Mouse (Mus musculus) subcutaneous adipose tissue, adult 2 months (tissue): ENCODE data around the gene Mrs2. TPM values are rescaled to one million over a fixed set of nuclear protein-coding genes. Genes with fewer than 3 reads are reported as not detected.

Source experiments
- polyA plus RNA-seq: library from polyadenylated mRNA; depleted of rRNA; stranded (reverse); fragments of >200 nt; gene quantifications from 2 replicates; pipeline ENCODE4 v1.2.3, GENCODE M21; 2012; ENCODE audit warnings: low replicate concordance; rRNA removed

Gene Mrs2
- 29.0 and 32.0 TPM in 2 replicates for polyA plus RNA-seq

DNA sequence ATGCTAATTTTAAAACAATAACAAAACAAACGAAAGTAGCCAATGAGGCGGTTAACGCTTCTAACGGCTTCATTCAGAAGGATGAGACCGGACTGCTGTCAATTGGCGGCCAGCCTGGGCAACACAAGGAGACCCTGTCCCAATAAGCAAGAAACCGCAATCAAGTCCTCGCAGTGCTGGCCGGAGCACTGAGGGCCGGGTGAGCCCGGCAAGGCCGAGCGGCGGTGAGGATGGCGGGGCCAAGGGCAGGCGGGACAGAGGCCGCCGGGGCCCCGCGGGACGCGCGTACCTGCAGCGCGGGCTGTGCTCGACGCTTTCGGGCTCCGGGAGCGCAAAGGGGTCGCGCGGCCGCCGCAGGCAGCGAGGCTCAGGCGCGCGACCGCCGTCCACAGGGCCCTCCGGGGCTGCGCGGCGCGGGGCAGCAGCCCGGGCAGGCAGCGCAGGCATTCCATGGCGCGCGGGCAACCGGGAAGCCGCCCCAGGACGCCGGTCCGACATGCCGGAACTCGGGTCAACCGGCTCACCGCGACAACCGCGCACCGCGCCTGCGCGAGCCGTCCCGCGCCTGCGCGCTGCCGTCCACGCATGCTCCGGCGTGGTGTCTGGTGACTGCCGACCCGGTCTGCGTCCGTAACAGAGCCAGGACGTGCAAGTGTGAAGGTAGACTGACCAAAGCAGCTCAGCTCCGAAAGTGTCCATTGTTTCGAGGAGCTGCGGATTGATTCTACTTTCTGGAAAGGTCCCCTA lies at the start of gene Mrs2:
TSS of gene Mrs2 (minus strand) at position 587 of the 747 bp plus-strand sequence.

DNA sequence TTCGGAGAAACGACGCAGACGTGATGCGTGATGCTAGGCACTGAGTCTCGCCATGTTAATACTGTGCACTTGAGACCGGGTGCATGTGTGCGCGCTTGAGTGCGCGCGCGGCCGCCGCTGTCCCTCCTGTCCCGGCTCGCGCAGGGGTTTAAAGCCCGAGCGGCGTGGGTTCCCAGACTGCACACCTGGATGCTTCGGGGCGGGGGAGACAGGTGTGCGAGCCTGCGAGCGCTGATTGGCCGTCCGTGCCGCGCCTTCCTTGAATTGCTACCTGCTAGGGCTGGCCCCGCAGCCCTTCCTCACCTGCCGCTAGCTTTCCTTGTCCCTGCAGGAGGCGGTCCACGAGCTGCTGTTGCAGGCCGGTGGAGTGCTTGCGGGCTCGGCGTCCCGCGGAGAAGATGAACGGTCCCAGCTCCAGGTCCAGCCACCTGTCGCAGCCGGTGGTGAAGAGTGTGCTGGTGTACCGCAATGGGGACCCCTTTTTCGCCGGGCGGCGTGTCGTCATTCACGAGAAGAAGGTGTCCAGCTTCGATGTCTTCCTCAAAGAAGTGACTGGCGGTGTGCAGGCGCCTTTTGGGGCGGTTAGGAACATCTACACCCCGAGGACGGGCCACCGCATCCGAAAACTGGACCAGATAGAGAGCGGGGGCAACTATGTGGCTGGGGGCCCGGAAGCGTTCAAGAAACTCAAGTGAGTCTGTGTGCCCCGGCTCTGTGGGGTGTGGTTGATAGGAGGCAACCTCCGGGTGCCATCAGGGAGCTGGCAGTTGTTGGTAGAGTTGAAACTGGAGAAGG lies 35.9 kb upstream of the Mrs2 start, which contains the start of gene Dcdc2a:
TSS of gene Dcdc2a (plus strand) at position 132 of the 795 bp plus-strand sequence.

DNA sequence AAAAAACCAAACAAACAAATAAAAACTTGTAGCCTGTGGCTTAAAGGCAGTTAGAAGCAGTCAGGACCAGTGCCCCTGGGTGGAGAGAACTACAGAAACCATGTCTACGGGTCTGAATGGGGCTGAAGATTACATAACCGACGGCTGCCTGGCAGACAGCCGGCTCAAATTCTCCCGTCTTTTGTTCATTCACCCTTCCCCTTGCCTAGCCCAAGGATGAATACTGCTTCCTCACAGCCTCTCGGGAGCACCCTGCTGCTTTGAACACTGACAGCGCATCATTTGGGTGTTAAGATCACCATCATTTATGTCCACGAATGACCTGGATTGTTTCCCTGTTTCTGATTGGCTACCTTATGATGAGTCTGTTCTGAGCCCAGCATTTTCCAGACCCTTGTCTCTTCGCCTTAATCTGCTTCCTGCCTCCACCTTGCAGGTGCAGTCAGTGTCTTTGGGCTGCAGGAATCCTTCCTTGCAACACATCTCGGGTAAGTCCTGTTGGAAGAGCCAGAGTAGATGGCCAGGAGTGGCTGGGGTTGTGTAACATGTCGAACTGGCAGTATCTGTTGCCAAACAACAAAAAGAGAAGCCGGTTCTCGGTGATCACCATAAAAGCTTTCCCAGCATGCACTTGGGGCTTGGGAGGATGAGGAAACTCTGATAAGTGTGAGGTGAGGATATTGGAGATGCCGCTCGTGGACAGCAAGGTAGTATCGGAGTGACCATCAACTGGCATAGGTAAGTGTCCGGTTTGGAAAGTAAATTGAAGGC lies 77.5 kb downstream of the Mrs2 start, which contains the start of gene Gpld1:
TSS of gene Gpld1 (plus strand) at position 641 of the 771 bp plus-strand sequence.

Other genes starting within 250 kb of the Mrs2 start
- gene BC005537, start 218.7 kb downstream of the Mrs2 start, polyA plus RNA-seq = 26.1 and 38.5 TPM in 2 replicates
- 46.3 and 67.5 TPM in 2 replicates for gene Acot13, start 188.8 kb downstream of the Mrs2 start, polyA plus RNA-seq
- 8.1 and 20.0 TPM in 2 replicates for gene Tdp2, start 188.7 kb downstream of the Mrs2 start, polyA plus RNA-seq
- gene D130043K22Rik, start 175.2 kb downstream of the Mrs2 start, polyA plus RNA-seq = not detected in 2 replicates
- 5.9 and 6.4 TPM in 2 replicates for gene Aldh5a1, start 82.7 kb downstream of the Mrs2 start, polyA plus RNA-seq
- gene Gpld1, start 77.2 kb downstream of the Mrs2 start, polyA plus RNA-seq = 3.1 and 3.5 TPM in 2 replicates
- 0.27 TPM in 1 of 2 replicates, not detected in the other for gene Dcdc2a, start 35.6 kb upstream of the Mrs2 start, polyA plus RNA-seq